Mouse (Mus musculus) stomach, postnatal 0 days (tissue): ENCODE measurements around the gene Mapkapk3.

Experiments used
- CTCF ChIP-seq: IDR thresholded peaks from 2 replicates; pipeline ENCODE4 v1.5.1; 2016; ENCODE audit warnings: antibody characterized with exemption, low read depth, mild to moderate bottlenecking, moderate library complexity
- EP300 ChIP-seq: optimal IDR thresholded peaks from 2 replicates; pipeline ENCODE3; 2016; ENCODE audit warnings: antibody characterized with exemption

GRCm38 (mm10) chr9:107303900-107304299 lies 14.2 kb upstream of the Mapkapk3 start:
- TF ChIP-seq CTCF: no peak
- no peak for TF ChIP-seq EP300
